Mouse (Mus musculus) spleen, adult 2 months (tissue): ENCODE data around the gene Cpne5. TPM values are rescaled to one million over a fixed set of nuclear protein-coding genes. Genes with fewer than 3 reads are reported as not detected.
A peak's percentile ranks its signal among the peaks of the same experiment; 100 is the strongest.

ENCODE experiments used
- DNase-seq, 2 experiments: peaks; one replicate each; pipeline versions ENCODE4 v3.0.0 to v3.0.0-alpha.2; 2012 to 2021; ENCODE audit warnings: low spot score in 2 of 2, low read depth in 1 of 2
- H3K27ac ChIP-seq: fragments of 200-500 bp; 2 replicates; pipeline ENCODE4 v1.5.1; 2012; ENCODE audit warnings: low read length, inconsistent platforms; ENCODE audit not compliant: insufficient read depth
- H3K27me3 ChIP-seq: fragments of 200-500 bp; 2 replicates; pipeline ENCODE4 v1.6.1; 2012; ENCODE audit warnings: mild to moderate bottlenecking, moderate library complexity, low read length, inconsistent platforms; ENCODE audit not compliant: control insufficient read depth, insufficient read depth
- H3K36me3 ChIP-seq: fragments of 200-500 bp; 2 replicates; pipeline ENCODE4 v1.6.1; 2012; ENCODE audit warnings: mild to moderate bottlenecking, low read length, inconsistent platforms; ENCODE audit not compliant: control insufficient read depth, insufficient read depth
- H3K4me1 ChIP-seq: fragments of 200-500 bp; 2 replicates; pipeline ENCODE4 v1.6.1; 2011; ENCODE audit warnings: inconsistent platforms; ENCODE audit not compliant: control insufficient read depth, insufficient read depth, insufficient read length
- H3K4me3 ChIP-seq: fragments of 200-500 bp; 2 replicates; pipeline ENCODE4 v1.5.1; 2011; ENCODE audit warnings: mild to moderate bottlenecking, inconsistent platforms; ENCODE audit not compliant: insufficient read depth, insufficient read length; ENCODE audit errors: extremely low read depth
- CTCF ChIP-seq: fragments of 200-500 bp; IDR thresholded peaks from 2 replicates; pipeline ENCODE4 v1.5.1; 2011; ENCODE audit warnings: mild to moderate bottlenecking, inconsistent platforms; ENCODE audit not compliant: insufficient read depth, insufficient read length, insufficient replicate concordance; ENCODE audit errors: extremely low read depth
- POLR2A ChIP-seq: fragments of 200-500 bp; IDR thresholded peaks from 2 replicates; pipeline ENCODE4 v1.6.1; 2011; ENCODE audit warnings: low read depth, low read length, inconsistent platforms
- WGBS: fragments of 180-500 bp; shearing (Covaris S2); methylation state at CpG from one replicate; pipeline ENCODE4 v1.1.7; 2018; 5-methylcytosine and 5-hydroxymethylcytosine counted together
- polyA plus RNA-seq: library from polyadenylated mRNA; depleted of rRNA; stranded (reverse); fragments of >200 nt; gene quantifications from 2 replicates; pipeline ENCODE4 v1.2.3, GENCODE M21; 2012

Gene Cpne5
- polyA plus RNA-seq, 1 experiment: 2.4 TPM

DNA sequence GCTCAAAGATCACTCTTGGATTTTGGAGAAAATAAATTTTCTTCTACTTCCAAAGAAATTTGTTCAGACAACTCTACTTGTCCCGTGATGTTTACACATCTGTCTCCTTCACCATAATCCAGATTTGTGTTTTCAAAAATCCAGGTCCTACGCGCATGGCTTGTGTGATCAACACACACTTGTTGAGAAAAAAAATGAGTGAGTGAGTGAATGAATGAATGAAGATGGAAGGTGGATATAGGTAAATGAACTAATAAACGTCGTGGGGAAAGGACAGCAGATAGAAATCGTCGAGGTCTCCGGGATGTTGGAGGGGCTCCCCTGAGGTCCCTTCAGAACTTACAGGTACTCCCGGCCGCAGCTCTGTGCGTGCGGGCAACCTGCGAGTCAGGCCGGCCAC, 25.4 kb upstream of the Cpne5 start:
- H3K4me3 ChIP-seq: peak overlapping the region; percentile 76
- DNase-seq: no peak
- H3K36me3 ChIP-seq: peaks cover 8% of the 10 kb centered on the region; the same call in 1 of the 2 replicates
- H3K27me3 ChIP-seq: no peaks in the 10 kb centered on the region
- H3K4me1 ChIP-seq: peaks cover 16% of the 10 kb centered on the region; the same call in 1 of the 2 replicates
- H3K27ac ChIP-seq: peak overlapping the region; percentile 86; the same call in 1 of the 2 replicates
- under 1% methylated on average over 14 of the region's 14 CpGs for WGBS
- TF ChIP-seq POLR2A: no peak
- TF ChIP-seq CTCF: no peak

DNA sequence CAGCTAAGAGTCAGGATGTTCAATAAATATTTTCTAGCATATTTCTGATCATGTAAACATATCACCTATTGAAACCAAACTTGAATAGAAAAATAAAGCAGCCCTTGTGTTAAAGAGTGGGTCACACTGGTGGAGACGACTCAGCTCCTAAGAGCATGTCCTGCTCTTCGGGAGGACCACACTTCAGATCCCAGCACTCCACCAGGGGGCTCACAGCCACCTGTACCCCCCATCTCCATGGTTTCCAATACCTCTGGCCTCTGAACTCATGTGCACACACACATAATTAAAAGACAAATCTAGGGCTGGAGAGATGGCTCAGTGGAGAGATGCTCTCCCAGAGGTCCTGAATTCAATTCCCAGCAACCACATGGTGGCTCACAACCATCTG, 24.3 kb upstream of the Cpne5 start:
- Histone ChIP-seq H3K4me3 (no peak overlapping the region), H3K27ac (no peak overlapping the region), H3K36me3 (peaks cover 14% of the 10 kb centered on the region; the same call in 1 of the 2 replicates), H3K27me3 (no peaks in the 10 kb centered on the region), H3K4me1 (peaks cover 16% of the 10 kb centered on the region; the same call in 1 of the 2 replicates)
- WGBS: 15% methylated on average over 2 of the region's 2 CpGs
- DNase-seq: no peak
- TF ChIP-seq CTCF: no peak
- TF ChIP-seq POLR2A: no peak

DNA sequence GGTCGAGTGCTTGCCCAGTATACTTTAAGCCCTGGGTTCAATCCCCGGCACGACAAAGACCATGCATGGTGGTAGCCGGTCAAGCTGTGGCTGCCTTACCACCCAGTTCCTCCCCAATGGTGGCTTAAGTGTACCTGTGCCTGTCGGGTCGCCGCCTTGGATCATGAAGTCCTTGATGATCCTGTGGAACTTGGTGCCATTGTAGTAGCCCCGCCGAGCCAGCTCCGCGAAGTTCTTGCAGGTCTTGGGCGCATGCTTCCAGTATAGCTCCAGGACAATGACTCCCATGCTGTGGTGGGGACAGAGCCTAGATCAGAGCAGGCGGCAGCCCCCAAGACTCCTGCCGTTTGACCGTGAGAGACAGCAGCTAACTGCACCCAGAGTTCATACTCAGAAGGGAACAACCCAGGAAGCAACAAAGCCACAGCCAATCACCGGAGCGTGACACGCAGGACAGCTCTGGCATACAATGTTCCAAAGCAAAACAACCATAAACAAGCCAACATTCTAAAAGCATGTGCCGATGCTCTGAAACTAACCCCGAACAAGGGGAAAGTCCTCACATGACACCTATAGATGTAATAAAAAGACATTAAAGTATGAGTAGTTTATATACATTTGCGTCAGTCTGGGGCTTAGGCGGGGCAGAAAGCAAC, 23.8 kb upstream of the Cpne5 start:
- TF ChIP-seq POLR2A (no peak), CTCF (no peak)
- DNase-seq: peak in 1 of 2 experiments; percentile 32
- H3K4me1 ChIP-seq: peaks cover 16% of the 10 kb centered on the region; the same call in 1 of the 2 replicates
- peaks cover 17% of the 10 kb centered on the region; the same call in 1 of the 2 replicates for H3K36me3 ChIP-seq
- peak overlapping the region; percentile 42; the same call in 1 of the 2 replicates for H3K4me3 ChIP-seq
- H3K27me3 ChIP-seq: no peaks in the 10 kb centered on the region
- peak overlapping the region; percentile 43 for H3K27ac ChIP-seq
- 55% methylated on average over 22 of the region's 22 CpGs for WGBS

DNA sequence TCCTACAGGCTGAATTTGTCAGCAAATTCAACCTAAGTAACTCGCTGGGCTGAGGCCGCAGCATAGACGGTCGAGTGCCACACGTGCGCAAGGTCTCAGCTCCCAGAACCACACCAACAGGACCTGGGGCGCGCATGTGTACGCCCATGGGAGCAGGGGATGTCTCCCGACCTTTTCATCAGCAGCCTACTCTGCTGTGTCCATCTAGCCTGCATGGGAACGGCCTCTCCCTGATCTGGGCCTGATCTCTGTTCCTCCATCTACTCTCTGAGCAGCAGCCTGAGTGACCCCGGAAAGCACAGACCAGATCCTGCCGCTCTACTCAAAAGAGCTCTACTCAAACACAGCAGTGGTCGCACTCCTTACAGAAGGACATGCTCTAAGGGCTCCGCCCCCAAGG, 22.5 kb upstream of the Cpne5 start:
- WGBS: 93% methylated on average over 15 of the region's 15 CpGs
- Histone ChIP-seq H3K4me1 (peaks cover 16% of the 10 kb centered on the region; the same call in 1 of the 2 replicates), H3K4me3 (no peak overlapping the region), H3K36me3 (peaks cover 20% of the 10 kb centered on the region; the same call in 1 of the 2 replicates), H3K27ac (no peak overlapping the region), H3K27me3 (no peaks in the 10 kb centered on the region)
- TF ChIP-seq POLR2A (no peak), CTCF (no peak)
- no peak for DNase-seq

DNA sequence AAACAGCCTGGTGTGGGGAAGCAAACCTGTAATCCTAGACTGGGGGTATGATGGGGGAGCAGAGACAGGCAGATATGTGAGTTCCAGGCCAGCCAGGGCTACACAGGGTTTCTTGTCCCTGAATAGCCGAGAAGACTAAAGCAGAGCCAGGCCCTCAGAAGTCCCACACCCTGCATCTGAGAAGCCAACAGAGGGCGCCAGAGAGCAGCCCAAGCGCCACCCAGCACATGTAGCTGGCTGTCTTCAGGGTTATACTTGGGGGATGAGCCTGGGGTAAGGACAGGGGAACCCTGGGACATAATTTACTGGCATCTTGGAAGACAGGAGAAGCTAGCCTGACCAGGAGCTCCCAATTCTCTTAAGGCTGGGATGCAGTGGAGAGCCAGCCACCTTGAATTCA, 21.5 kb upstream of the Cpne5 start:
- H3K36me3 ChIP-seq: peaks cover 20% of the 10 kb centered on the region; the same call in 1 of the 2 replicates
- WGBS: 7% methylated on average over 3 of the region's 3 CpGs

DNA sequence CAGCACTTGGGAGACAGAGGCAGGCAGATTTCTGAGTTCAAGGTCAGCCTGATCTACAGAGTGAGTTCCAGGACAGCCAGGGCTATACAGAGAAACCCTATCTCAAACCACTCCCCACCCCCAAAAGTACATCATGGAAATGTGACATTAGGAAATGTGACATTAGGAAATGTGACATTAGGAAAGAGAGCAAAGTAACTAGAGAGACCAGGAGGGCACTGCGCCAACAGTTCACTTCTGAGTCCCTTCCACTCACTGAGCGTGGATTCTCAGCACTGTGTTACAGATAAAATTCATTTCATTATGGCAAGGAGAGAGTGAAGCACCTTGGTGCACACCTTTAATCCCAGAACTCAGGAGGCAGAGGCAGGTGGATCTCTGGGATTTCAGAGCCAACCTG, 21.0 kb upstream of the Cpne5 start:
- peaks cover 20% of the 10 kb centered on the region; the same call in 1 of the 2 replicates for H3K36me3 ChIP-seq
- DNase-seq: no peak
- WGBS: 96% methylated on average over 2 of the region's 2 CpGs
- H3K4me1 ChIP-seq: peaks cover 12% of the 10 kb centered on the region; the same call in 1 of the 2 replicates
- no peak overlapping the region for H3K27ac ChIP-seq
- H3K27me3 ChIP-seq: no peaks in the 10 kb centered on the region
- TF ChIP-seq CTCF (no peak), POLR2A (no peak)
- H3K4me3 ChIP-seq: no peak overlapping the region

More for the DNA sequence above, 21.5 kb upstream of the Cpne5 start:
- peak; percentile 99 for TF ChIP-seq CTCF
- no peak for TF ChIP-seq POLR2A
- Histone ChIP-seq H3K4me1 (peaks cover 14% of the 10 kb centered on the region; the same call in 1 of the 2 replicates), H3K27me3 (no peaks in the 10 kb centered on the region), H3K4me3 (no peak overlapping the region), H3K27ac (no peak overlapping the region)
- peak; percentile 62 to 73 for DNase-seq

DNA sequence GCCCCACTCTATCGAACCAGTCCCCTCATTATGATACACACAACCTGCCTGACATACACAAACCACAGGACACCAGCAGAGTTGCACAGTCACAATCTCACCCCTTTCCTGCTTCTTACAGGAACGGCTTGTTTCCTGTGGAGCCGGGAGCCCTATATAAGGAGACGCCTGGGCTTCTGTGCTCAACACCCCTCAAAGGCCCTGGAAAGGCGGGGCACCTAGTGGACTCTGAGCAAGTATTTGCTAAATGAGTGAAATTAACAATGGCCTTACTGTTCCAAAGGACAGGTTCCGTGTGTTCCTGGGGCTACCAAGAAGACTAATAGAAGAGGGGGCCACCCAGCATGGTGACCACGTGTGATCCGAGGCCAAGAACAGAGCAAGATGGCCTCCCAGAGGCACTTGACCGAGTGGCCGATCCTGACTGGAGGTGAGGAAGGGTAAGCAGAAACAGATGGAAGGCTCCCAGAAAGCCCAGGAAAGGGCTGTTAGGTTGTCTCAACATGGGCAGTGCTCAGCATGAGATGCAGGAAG, 20.1 kb upstream of the Cpne5 start:
- H3K36me3 ChIP-seq: peaks cover 20% of the 10 kb centered on the region; the same call in 1 of the 2 replicates
- no peak overlapping the region for H3K27ac ChIP-seq
- no peak for DNase-seq

More for the DNA sequence above, 20.1 kb upstream of the Cpne5 start:
- TF ChIP-seq CTCF (no peak), POLR2A (no peak)
- H3K4me1 ChIP-seq: peaks cover 12% of the 10 kb centered on the region; the same call in 1 of the 2 replicates
- no peaks in the 10 kb centered on the region for H3K27me3 ChIP-seq
- no peak overlapping the region for H3K4me3 ChIP-seq
- 86% methylated on average over 10 of the region's 10 CpGs for WGBS
